Mouse (Mus musculus) hematopoietic multipotent progenitor cell, adult 10-12 weeks (in vitro differentiated cells): ENCODE results near the gene Unc13a. TPM values are rescaled to one million over a fixed set of nuclear protein-coding genes. Genes with fewer than 3 reads are reported as not detected.

Experiments
- polyA plus RNA-seq: library from polyadenylated mRNA; stranded (reverse); fragments of >175 nt; gene quantifications from 2 replicates; pipeline ENCODE4 v1.2.3, GENCODE M21; 2012; ENCODE audit warnings: low replicate concordance

Gene Unc13a
- polyA plus RNA-seq = 0.42 and 0.58 TPM in 2 replicates

DNA sequence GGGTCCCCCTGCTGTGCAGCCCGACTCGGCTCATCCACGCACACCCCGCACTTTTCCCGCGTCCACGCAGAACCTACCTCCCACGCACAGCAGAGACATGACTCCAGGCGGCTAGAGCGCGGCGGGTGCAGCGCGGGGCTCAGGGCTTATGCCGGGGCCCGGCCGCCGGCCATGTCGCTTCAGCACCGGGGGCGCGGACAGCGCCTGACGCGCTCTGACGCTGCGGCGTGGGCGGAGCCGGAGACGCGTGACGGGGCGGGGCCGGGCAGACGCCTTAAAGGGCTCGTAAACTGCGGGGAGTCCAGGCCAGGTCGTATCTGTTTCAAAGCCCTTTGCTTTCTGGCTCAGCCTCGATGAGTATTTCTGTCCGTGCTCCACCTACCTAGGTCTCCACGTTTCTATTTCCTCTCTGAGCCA is at the start of gene Unc13a:
Unc13a (minus strand) TSS at position 209 of the 417 bp plus-strand sequence.

DNA sequence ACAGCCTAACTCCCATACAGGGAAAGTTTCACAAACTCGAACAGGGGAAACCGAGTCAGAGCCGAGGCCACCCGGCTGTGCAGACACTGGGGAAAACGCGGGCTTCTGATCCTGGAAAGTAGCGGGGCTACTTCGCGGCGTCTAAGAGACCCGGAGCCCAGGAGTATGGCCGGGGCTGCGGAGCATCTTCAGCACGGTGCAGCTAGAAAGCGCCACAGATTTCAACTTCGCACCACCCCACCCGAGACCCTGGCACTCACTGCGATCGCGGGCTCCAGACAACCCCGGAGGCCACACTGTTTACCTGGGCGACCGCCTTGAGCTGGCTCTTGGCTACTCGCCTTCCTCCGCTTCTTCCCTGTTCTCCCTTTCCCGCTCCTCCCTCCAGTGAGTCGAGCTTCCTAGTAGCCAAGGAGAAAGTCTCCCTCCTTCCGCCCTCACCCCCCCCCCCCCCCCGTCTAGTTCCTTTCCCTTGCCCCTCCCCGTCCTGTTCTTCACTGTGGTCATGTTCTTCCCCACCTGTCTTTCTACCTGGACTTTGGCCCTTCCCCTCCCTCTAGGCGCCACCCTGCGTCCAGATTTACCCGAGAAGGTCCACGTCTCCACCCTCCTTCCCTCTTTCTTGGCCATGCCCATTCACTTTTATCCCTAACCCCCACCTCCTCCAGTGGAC is 30.0 kb upstream of the Unc13a start, which contains the start of gene B3gnt3:
B3gnt3 (minus strand) TSS at position 376 of the 673 bp plus-strand sequence.

DNA sequence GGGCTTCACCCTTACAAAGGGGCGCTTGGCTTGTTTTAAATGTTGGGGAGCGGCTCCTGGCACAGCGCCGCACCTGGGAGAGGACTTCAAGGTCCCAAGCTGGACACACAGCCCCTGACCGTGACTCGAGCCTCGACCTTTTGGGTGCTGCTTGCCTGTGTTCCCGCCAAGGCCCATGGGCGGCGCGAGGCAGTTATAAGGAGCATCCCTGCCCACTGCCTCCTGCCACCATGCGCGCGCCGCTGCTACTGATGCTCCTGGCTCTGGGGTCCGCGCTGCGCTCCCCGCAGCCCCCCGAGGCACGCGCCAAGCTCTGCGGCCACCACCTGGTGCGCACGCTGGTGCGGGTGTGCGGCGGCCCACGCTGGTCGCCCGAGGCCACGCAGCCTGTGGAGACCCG is 17.5 kb upstream of the Unc13a start, which contains the start of gene Insl3:
Insl3 (plus strand) TSS at position 187 of the 400 bp plus-strand sequence.

DNA sequence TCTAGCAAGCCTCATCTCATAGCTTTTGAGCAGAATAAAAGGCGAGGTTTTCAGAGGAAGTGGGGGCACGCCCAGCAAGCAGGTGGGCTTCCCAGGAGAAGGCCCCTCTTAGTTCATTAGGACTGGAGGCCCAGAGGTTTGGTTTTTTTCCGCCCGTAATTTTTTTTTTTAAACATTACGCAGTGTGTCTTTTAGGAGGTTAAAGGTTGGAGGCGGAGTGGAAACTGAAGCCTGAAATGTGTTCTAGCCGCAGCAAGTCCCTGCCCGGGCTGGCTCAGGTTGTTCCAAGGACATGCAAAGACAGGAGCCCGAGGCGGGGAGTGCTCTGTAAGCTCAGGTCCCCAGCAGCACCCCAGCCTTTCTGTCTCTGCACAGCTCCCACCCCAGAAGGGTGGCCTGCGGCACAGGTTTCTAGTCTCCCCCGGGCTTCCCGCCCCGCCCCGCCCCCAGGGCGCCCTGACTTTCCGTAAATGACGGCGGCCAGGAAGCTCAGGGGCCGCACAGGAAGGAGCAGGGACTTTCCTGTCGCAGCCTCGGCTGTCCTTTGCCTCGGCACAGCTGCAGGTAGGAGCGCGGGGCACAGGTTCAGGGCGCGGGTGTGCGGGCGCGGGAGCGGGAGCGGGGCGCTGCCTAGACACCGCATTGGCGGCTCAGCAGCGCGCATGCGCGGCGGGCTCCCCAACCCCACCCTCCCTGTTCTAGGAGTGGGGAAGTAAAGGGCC is 4.6 kb upstream of the Unc13a start, which contains the start of gene Jak3:
Jak3 (plus strand) TSS at position 277 of the 722 bp plus-strand sequence.

DNA sequence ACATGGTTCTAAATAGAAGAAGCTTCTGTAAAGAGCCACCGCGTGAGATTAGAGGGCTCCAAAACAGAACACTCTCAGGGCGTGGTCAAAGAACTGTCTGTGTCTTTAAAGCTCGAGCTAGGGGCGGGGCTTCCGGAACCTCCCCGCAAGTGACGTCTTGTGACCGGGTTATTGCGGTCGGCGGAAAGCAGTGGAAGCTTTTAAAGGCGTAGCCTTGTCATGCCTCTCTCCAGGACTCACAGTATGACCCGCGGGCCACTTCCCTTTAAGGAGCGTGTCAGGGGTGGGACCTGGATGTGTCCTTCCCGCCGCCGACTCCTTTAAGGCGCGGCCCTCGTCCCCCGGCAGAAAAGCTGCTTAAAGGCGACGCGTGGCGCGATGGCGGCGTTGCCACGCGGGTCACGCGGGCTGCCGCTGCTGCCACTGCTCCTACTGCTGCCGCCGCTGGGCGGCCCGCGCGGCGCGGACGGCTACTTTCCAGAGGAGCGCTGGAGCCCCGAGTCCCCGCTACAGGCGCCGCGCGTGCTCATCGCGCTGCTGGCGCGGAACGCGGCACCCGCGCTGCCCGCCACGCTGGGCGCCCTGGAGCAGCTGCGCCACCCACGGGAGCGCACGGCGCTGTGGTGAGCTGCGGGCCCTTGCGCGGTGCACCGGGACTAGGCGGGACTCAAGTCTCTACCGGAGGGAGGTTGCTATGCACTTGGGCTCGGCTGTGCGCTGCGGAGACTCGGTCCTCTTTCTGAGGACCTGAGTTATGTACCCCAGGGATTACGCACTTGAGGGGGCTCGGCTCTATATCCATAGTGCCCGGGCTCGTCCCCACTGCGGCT is 60.5 kb downstream of the Unc13a start, which contains the start of gene Colgalt1:
Colgalt1 (plus strand) TSS at position 177 of the 830 bp plus-strand sequence.

DNA sequence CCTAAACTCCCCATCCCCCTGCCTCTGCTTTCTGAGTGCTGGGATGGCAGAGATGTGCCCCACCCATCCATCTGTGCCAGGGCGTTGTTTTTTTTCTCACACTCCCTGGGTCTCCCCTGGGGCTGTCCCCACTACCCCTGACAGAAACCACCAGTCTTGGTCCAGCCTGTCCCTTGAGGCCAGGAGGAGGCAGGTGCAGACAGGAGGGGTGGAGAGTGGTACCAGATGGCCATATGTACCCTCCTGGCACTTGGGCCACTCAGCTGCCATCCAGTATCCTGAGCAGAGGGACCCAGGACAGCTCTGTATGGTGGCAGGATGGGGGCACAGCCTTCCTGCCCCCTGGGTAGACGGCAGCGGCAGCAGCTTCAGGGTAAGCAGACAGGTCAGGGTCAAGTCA is 74.1 kb downstream of the Unc13a start, which contains the start of gene Fam129c:
Fam129c (plus strand) TSS at position 198 of the 400 bp plus-strand sequence.

DNA sequence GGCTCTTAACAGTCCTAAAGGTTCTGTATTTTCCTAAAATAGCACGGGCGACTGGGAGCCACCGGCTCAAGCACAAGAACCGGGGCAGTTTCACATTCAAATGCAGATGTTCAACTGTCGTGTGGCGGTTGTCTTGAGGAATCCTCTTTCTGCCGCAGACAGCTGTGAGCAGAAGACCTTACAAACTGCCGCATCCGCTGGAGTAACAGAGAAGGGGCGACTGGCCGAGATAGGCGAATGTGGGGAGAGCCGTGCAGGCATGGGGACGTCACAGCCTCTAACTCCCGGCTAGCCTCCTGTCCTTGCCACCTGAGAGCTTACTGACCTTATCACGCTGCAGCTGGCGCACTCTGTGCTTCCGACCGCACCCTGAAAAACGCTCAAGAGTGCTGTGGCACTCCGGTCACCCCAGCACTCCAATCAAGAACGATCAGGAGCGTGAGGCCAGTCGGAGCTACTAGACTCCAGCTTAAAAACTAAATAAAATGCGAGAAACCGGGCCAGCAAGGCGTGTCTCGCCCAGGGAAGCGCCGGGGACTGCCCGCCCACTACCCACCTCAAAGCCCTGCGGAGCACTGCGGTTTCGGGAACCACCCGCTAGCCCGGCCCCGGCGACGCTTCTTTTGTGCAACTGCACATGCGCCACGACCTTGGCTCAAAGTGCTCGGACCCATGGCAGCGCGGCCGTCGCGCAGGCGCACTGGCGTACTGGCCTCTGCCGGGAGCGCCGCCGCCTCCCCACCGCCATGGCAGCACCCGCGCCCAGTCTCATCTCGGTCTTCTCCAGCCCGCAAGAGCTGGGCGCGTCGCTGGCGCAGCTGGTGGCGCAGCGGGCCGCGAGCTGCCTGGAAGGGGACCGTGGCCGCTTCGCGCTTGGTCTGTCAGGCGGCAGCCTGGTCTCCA is 79.8 kb downstream of the Unc13a start, which contains the start of gene Pgls:
Pgls (plus strand) TSS at position 706 of the 903 bp plus-strand sequence.

Other genes starting within 250 kb of the Unc13a start
- gene Abhd8, start 208.1 kb downstream of the Unc13a start, polyA plus RNA-seq = 63.5 and 128 TPM in 2 replicates
- gene Mrpl34, start 206.8 kb downstream of the Unc13a start, polyA plus RNA-seq = 62.6 and 70.7 TPM in 2 replicates
- gene Dda1, start 202.6 kb downstream of the Unc13a start, polyA plus RNA-seq = 230 and 542 TPM in 2 replicates
- 8.3 and 23.9 TPM in 2 replicates for gene Ano8, start 185.8 kb downstream of the Unc13a start, polyA plus RNA-seq
- 21.2 and 52.5 TPM in 2 replicates for gene Gtpbp3, start 183.7 kb downstream of the Unc13a start, polyA plus RNA-seq
- 7.0 and 42.5 TPM in 2 replicates for gene Plvap, start 160.0 kb downstream of the Unc13a start, polyA plus RNA-seq
- 0.10 TPM in 1 of 2 replicates, not detected in the other for gene Ccdc194, start 146.0 kb downstream of the Unc13a start, polyA plus RNA-seq
- gene Bst2, start 134.3 kb downstream of the Unc13a start, polyA plus RNA-seq = 136 and 509 TPM in 2 replicates
- gene Mvb12a, start 128.8 kb downstream of the Unc13a start, polyA plus RNA-seq = 126 and 231 TPM in 2 replicates
- gene Tmem221, start 112.9 kb downstream of the Unc13a start, polyA plus RNA-seq = 0.84 and 2.7 TPM in 2 replicates
- 0.04 TPM in 1 of 2 replicates, not detected in the other for gene Nxnl1, start 105.2 kb downstream of the Unc13a start, polyA plus RNA-seq
- gene Slc27a1, start 102.9 kb downstream of the Unc13a start, polyA plus RNA-seq = 14.2 and 19.8 TPM in 2 replicates
- 279 and 289 TPM in 2 replicates for gene Pgls, start 79.6 kb downstream of the Unc13a start, polyA plus RNA-seq
- gene Fam129c, start 74.1 kb downstream of the Unc13a start, polyA plus RNA-seq = 109 and 215 TPM in 2 replicates
- 60.9 and 103 TPM in 2 replicates for gene Colgalt1, start 60.8 kb downstream of the Unc13a start, polyA plus RNA-seq
- 114 and 286 TPM in 2 replicates for gene Jak3, start 4.5 kb upstream of the Unc13a start, polyA plus RNA-seq
- gene Insl3, start 17.5 kb upstream of the Unc13a start, polyA plus RNA-seq = 77.9 and 105 TPM in 2 replicates
- gene B3gnt3, start 30.0 kb upstream of the Unc13a start, polyA plus RNA-seq = 0.63 and 2.8 TPM in 2 replicates
- gene Fcho1, start 54.0 kb upstream of the Unc13a start, polyA plus RNA-seq = 265 and 572 TPM in 2 replicates
- gene Zfp709, start 210.3 kb upstream of the Unc13a start, polyA plus RNA-seq = 0.77 and 2.1 TPM in 2 replicates
- 0.92 and 1.9 TPM in 2 replicates for gene Zfp882, start 236.9 kb upstream of the Unc13a start, polyA plus RNA-seq
- 0.99 and 4.0 TPM in 2 replicates for gene Zfp617, start 236.9 kb upstream of the Unc13a start, polyA plus RNA-seq